Mouse (Mus musculus) frontal cortex, postnatal 10 days (tissue): ENCODE measurements around the gene Ezr.

Experiments
- DNase-seq, 2 experiments: peaks; one replicate each; pipeline ENCODE4 v3.0.0; 2022; ENCODE audit warnings: low spot score in 2 of 2, mixed read lengths in 1 of 2

The Ezr gene

DNA sequence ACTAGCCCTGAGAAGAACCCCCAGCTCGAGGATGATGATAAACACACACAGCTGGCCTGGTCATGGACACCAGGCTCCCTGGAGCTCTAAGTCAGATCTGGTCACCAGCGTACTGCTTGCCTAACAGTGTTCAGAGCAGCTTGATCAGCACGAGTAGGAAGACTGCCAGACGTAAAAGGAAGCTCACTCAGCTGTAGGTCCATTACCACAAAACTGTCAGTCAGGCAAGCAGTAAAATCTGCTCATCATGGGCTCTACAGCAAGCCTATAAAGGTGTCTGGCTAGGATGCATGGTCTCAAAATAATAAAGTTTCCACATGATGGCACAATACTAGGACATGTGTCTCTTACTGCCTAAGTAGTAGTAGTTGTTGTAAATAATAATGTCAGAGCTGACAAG lies 13.0 kb downstream of the Ezr start:
- DNase-seq = no peak

GRCm38 (mm10) chr17:6768301-6768788 lies 14.2 kb downstream of the Ezr start:
- DNase-seq = no peak

GRCm38 (mm10) chr17:6767771-6768170 lies 14.8 kb downstream of the Ezr start:
- DNase-seq = no peak

DNA sequence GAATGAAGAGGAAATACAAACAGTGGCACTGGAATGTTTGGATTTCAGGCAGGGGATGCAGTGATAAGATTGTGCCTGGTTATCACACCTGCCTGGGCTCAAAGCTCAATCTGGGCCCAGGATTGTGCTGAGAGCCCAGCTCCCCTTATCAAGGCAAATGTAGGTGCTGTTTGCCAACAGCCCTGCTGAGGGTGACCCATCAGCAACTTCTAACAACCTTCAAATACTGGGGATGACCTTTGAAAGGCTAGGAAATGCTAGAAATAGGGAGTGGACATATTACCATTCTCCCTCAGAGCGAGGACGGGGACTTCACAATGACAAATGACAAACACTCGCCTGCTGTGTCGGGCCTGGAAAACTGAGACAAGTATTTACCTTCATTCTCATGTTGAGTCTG lies 15.8 kb downstream of the Ezr start:
- no peak for DNase-seq

DNA sequence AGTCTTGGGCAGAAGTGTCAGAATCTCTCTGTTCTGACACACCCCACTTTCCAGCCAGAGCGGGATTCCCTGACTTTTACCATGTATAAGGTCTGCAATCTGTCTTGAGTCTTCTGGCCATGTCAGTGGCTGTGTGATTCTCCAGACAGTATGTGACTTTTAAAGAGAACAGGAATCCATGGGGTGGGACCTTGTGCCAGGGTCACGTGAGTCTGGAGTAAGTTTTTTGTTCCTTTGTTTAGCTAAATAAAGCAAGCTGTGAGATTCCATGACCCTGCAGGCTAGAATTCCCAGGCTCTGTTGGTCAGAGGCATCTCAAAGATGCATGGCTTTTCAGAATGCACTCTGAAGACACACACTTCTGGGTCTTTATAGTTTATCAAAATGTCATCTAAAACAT lies 16.7 kb downstream of the Ezr start:
- DNase-seq = no peak

- no peak for DNase-seq
Observed at GRCm38 (mm10) chr17:6764730-6765129, 17.9 kb downstream of the Ezr start.

DNA sequence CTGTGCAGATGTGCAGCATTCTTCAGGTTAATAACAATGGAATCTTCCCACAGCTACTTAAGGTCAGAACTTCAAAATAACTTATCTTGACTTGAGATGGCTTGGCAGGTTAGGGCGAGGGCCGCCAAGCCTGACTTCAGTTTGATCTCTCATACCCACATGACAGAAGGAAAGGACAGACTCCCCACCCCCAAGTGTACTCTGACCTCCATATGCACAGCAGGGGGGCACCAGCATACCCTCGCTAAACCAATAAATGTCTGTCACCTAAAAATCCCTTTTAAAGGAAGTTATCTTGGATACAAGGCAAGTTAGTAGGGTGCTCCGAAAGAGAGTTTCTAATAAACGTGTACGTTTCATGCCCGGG lies 18.4 kb downstream of the Ezr start:
- no peak for DNase-seq

- DNase-seq = no peak
Observed at GRCm38 (mm10) chr17:6763513-6764226, 18.9 kb downstream of the Ezr start.

DNA sequence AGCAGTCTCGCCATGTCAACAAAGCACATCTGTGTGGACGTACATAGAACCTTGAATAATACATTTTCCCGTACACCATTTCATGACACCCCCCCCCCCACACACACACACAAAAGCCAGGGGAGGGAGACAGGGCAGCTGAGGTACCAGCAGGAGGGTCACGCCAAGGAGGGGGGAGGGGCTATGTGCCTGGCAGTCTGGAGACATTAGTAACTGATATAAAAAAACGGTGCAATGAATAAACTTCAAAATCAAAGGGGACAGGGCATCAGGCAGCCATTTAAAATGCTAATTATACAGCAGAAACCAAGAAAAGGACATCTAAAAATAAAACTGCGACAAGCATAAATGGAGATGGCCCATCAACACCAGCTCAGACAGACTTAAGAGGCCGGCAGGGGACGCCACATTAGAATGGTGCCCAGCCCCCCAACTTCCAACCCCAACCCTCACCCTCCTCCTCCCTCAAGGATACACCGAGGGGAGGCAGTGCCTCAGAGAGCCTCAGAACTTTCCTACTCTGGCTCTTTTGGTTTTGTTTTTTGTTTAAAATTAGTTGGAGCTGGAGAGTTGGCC lies 22.8 kb downstream of the Ezr start:
- no peak for DNase-seq

GRCm38 (mm10) chr17:6758845-6759244 lies 23.7 kb downstream of the Ezr start:
- DNase-seq = no peak

GRCm38 (mm10) chr17:6757902-6758301 lies 24.7 kb downstream of the Ezr start:
- no peak for DNase-seq

DNA sequence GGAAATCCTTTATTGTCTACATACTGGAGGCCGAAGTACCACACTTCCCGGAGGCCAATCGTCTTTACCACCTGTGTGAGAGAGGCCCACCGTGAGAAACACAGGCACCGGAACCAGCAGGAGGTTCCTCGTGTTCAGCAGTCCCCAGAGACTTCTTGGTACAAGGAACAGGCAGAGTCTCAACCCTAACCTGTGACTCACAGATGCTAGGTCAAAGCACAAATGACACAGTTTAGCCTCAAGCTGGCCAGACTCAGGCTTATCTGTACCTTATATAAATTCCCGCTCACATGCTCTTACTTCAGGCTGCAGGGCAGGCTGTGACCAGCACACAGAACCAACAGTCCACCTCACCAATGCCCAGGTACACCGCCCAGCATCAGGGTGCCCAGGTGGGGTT lies 26.7 kb downstream of the Ezr start:
- DNase-seq = no peak

DNA sequence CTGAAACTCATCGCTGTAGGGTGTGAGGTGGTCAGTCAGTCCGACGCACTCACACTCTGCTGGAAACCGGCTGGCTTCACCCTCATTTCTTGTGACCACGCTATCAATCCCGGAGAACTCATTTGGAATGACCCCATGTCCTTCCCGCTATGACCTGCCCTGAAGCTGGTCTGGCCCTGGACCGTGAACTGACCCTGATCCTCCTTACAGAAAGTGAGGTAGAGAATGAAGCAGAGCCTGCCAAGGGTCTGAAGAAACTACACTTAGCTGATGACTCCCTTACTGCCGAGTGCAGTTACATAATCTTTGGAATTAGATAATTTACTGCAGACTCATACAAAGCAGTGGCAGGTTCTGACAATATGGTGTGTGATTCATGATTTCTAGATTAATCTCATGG lies 27.4 kb downstream of the Ezr start:
- DNase-seq = no peak

DNA sequence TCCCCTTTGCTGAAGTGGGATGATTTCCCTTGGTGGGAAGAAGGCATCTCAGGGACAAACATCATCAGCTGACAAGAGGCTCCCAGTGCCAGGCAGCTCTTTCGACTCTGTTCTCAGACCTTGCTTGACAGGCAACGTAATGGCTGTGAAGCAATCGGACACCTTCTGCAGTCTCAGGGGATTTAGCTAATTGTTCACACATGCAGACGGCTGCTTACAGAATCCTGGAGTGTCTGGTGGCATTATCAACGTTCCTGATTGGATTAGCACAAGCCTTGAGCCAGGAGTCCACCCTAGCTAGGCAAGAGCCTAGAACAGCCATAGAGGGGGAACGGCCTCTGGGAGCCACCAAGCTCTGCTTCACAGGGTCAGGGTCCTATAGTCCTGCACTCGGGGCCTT lies 30.2 kb downstream of the Ezr start:
- DNase-seq = no peak

- no peak for DNase-seq
Observed at GRCm38 (mm10) chr17:6751221-6751859, 31.2 kb downstream of the Ezr start.

DNA sequence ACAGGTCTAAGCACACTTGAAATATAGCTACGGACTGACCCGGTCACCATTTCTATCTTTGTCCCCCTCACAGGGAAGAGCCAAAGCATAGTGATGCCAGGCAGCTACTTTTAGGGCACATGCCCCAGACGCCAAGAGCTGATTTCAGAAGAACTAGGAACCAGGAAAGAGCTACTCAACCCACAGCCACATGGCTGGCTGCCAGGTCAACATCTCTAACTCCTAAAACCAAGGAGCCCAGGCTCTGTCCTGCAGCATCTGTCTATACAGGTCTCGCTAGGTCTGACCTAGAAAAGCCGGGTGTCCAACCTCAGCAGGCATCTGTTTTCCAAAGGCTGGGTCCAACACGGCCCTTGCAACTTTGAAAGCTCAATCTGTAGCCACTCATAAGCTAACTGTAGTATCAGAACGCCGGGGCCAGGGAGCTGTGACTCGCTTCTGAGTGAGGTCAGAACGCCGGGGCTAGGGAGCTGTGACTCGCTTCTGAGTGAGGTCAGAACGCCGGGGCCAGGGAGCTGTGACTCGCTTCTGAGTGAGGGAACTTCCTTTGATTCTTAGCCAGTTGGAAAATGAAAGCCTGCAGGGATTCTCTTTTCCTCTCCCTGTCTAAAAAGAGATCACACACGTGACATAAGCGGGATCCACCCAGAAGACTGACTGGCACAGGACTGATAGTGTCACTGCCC lies 33.7 kb downstream of the Ezr start:
- no peak for DNase-seq

DNA sequence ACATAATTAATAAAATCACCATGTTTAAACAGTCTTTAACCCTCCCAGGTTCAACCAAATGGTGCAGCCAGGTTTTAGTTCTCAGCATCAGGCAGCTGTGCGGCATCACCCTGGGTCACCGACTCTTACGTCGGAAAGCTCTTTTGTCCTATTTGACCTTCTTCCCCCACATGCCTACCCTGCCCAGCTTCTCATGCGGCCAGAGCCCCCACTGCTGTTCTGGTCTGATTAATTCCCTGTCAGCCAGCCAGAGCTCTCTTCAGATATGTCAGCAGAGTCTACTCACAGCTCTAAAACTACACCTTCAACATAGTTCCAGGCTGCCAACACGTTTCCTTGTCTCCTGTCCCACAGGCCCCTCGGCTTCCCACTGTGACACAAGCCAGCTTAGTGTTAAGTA lies 35.1 kb downstream of the Ezr start:
- DNase-seq = no peak

DNA sequence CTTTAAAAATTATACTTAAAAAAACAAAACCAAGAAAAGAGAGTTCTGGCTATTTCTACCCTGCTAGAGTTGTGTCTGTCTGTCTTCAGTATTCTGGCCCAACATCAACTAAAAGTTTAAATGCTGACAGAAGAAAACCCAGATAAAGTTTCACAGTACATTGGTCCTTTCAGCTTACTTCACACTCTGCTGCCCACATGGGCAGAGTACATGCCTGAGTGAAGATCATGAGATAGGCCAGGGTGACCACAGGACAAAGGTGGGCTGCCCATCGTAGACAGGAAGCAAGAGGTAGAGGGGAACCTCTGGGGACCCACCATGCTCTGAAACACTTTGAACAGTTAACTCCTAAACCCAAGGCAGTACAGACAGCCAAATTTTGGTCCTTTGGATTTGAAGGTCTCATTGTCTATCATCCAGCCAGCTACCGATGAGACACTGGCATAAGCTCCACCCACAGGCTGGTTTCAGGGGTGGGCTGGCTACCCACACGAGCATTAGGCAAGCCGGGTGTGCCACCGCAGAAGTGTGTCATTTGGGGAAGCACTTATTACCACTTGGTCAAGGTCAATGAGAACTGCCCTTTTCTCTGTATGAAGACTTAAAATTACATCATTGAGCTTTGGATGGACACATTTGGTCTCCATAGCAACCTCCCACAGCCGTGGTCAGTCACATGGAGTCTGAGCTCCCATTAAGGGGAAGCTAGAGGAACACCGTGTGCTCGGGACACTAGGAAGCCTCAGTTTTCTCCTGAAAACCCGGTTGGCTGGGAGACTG lies 35.9 kb downstream of the Ezr start:
- no peak for DNase-seq

- no peak for DNase-seq
Observed at GRCm38 (mm10) chr17:6745975-6746374, 36.6 kb downstream of the Ezr start.

- DNase-seq = no peak
Observed at GRCm38 (mm10) chr17:6745503-6745902, 37.1 kb downstream of the Ezr start.

DNA sequence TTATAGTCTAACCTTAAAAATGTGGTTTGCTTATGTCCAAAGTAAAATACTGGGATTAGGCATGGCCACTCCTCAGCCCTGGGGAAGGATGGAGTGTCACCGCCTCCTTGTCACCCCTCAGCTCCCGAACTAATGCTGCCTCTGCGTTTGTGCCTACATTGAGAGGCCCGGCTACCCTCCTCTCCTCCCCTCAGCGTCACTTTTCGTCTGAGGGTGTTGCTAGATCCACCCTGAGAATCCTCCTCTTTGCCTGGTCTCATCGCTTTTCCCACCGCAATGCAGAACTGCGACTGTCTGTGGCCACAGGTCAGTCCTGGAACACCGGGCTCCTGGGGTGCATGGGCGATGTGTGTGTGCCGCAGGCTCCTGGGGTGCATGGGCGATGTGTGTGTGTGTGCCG lies 37.7 kb downstream of the Ezr start:
- no peak for DNase-seq

GRCm38 (mm10) chr17:6744366-6744765 lies 38.2 kb downstream of the Ezr start:
- DNase-seq = no peak
